Mouse (Mus musculus): Measurements from ENCODE around the gene Fermt3.

- TF ChIP-seq CTCF (IDR thresholded peaks at IDR 0.05) (no peak), EP300 (IDR thresholded peaks at IDR 0.05; ENCODE audit: insufficient read depth, low read depth, low read length) (no peak)
Measured at GRCm38 (mm10) chr19:7040637-7041130, 21.4 kb upstream of the Fermt3 start.
